Mouse (Mus musculus): ENCODE measurements around the gene B130006D01Rik.
A peak's percentile ranks its signal among the peaks of the same experiment; 100 is the strongest.

- TF ChIP-seq CTCF (IDR thresholded peaks at IDR 0.05) (peak; percentile 99), POLR2A (IDR thresholded peaks at IDR 0.05; ENCODE audit: insufficient read depth, low read depth, low read length) (no peak)
Observed at GRCm38 (mm10) chr11:95686031-95686430, 37.4 kb upstream of the B130006D01Rik start.
